Mouse (Mus musculus) cerebellum, adult 2 months (tissue): ENCODE results near the gene Mnx1.
"Not testable (repeated sequence)": the region's sequence is repeated elsewhere in the genome, so short reads cannot be mapped to it uniquely, and the experiment has no call there.

Source experiments
- CTCF ChIP-seq: fragments of 200-500 bp; IDR thresholded peaks from 2 replicates; pipeline ENCODE4 v1.5.1; 2011; ENCODE audit warnings: low read depth, mild to moderate bottlenecking, control low read depth, low read length, moderate library complexity, borderline replicate concordance; ENCODE audit not compliant: insufficient read depth
- POLR2A ChIP-seq: fragments of 200-500 bp; IDR thresholded peaks from 2 replicates; pipeline ENCODE4 v1.6.1; 2011; ENCODE audit warnings: low read length, control low read depth, borderline replicate concordance; ENCODE audit not compliant: insufficient read depth

- not testable (repeated sequence) for TF ChIP-seq CTCF, POLR2A
Measured at GRCm38 (mm10) chr5:29436728-29437127, 41.5 kb downstream of the Mnx1 start.
